Mouse (Mus musculus) naive thymus-derived CD4-positive, alpha-beta T cell, adult 2 months (primary cell): Measurements from ENCODE around the gene Dgat2.

ENCODE experiments used
- DNase-seq: peaks from one replicate; pipeline ENCODE4 v3.0.0-alpha.2; 2011; ENCODE audit warnings: low read depth

The Dgat2 gene

GRCm38 (mm10) chr7:99161529-99161928 lies 21.0 kb downstream of the Dgat2 start:
- DNase-seq: no peak

GRCm38 (mm10) chr7:99160995-99161394 lies 21.5 kb downstream of the Dgat2 start:
- no peak for DNase-seq

- no peak for DNase-seq
Measured at GRCm38 (mm10) chr7:99159446-99159845, 23.1 kb downstream of the Dgat2 start.

DNA sequence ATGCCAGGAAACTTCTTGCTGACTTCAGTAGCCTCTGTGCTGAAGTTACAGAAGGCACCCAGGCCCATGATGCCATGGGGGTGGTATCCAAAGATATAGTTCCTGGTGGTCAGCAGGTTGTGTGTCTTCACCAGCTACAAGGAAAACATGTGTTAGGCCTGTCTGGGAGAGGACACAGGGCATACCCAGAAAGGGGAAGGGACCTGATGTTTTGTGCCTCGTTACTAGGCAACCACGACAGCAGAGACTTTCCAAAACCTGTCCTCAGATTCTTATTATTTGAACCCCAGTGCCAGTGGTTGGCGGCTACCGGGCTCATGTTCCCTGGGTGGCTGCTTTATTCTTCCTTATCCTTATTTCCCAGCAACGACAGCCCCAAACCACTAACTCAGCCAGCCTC lies 23.6 kb downstream of the Dgat2 start:
- DNase-seq: peak; percentile 6

- DNase-seq: no peak
Measured at GRCm38 (mm10) chr7:99158011-99158410, 24.5 kb downstream of the Dgat2 start.

- DNase-seq: no peak
Measured at GRCm38 (mm10) chr7:99156737-99157136, 25.8 kb downstream of the Dgat2 start.

GRCm38 (mm10) chr7:99155311-99156289 lies 26.9 kb downstream of the Dgat2 start:
- peak; percentile 15 for DNase-seq

DNA sequence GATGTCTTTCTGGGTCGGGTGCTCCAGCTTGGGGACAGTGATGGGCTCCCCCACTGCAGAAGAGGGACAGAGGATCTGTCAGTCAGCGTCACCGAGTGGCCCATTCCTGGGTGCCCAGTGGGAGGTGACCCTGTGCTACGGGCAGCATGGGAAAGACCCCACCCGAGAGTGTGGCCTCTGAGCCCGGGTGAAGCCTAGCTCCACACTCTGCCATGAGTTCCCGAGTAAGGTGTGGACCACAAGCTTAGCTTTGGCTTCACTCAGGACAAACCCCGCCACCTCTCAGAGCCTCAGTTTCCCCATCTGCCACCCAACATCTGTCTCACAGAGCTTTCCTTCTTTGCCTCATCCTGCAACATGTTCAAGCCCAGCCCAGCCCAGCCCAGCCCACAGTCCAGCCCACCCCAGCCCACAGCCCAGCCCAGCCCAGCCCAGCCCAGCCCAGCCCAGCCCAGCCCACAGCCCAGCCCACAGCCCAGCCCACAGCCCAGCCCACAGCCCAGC lies 27.8 kb downstream of the Dgat2 start:
- no peak for DNase-seq

DNA sequence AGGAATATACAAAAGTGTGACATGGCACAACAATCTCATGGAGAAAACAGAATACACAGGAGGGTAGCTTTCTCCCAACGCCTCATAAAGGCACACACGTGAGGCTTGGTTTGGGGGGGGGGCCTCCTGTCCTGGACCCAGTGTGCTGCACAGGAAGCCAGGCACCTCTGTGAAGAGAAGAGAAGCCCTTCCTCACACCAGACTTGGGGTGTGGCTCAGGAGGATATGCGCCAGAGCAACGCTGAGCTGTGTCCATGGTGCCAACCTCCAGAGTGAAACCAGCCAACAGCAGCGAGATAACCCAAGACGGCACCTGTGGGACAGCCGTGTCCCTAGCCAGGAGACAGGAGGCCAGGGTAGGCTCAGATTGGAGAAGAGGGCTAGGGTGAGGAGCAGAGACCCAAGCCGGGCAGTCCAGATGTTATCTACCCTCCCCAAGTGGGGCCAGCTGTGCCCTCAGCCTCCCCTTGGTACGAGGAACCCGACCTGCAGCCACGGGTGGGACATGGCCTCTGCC lies 28.8 kb downstream of the Dgat2 start:
- DNase-seq: peak; percentile 61

DNA sequence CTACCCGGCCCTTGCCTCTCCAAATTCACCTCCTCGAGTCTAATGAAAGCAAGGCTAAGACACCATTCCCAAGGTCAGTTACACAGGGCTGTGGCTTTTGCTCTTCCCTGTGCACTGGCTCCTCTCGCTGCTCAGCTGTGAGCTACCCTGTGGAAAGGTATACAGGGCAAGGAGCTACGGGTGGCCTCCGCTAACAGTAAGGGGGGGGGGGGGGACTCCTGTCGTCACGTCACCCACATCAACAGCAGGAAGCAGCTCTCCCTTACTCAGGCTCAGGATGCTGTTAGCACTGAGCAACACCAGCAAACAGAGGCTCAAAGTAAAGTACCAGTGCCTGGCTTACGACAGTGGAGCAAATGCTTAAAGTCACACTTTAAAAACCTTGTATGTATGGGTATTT lies 29.8 kb downstream of the Dgat2 start:
- DNase-seq: peak; percentile 77

GRCm38 (mm10) chr7:99151342-99151741 lies 31.2 kb downstream of the Dgat2 start:
- DNase-seq: peak; percentile 100

- no peak for DNase-seq
Measured at GRCm38 (mm10) chr7:99149017-99149416, 33.5 kb downstream of the Dgat2 start.

DNA sequence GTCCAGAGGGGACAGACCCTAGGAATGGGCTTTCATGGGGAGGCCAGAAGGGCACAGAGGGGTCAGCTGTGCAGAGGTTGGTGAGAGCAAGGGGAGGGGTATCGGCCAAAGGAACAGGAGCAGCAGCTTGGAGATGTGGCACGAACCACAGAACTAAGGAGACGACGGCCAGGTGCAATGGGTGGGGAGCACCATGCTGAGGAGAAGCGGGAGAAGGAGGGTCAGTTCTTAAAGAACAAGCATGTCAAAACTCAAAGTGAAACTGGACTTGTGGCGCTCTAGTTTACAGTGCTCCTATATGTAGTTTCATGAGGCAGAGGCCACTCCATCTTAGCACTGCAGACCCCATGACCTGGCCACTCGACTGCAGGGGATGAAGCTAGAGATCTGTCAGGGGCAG lies 35.0 kb downstream of the Dgat2 start:
- no peak for DNase-seq

DNA sequence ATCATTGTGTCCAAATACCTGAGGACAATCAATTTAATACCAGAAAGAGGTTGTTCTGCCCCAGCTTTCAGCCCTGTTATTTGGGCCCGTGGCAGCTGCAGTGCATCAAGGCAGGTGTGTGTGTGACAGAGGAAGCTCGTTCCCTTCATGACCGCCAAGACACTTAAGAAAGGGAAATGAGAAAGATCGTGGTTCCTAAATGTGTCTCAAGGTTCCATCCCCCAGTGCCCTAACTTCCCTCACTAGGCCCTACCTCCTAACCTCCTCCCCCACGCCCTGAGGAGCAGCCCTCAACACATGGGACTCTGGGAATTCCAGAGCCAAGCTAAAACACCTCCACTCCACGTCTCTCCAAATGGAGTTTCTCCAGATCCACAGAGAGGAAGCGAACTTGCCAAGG lies 35.6 kb downstream of the Dgat2 start:
- DNase-seq: peak; percentile 19

DNA sequence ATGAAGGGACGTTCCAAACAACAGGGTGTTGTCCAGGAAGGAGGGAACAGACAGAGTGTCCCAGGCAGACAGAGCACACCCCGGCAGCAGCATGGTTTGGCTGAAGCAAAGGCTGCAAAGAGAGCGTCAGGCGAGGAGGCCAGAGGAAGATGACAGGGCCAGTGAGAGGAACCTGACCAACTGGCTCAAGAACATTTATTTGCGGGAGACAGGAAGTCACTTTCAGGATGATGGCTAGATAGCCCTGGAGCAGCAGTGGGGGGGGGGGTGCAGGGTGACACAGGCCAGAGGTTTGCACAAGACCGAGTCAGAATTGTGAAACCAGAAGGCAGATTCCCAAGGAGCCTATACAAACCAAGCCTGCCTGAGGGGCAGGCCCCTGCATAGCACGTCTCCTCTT lies 36.5 kb downstream of the Dgat2 start:
- DNase-seq: no peak

- no peak for DNase-seq
Measured at GRCm38 (mm10) chr7:99144616-99145015, 37.9 kb downstream of the Dgat2 start.

GRCm38 (mm10) chr7:99143244-99143643 lies 39.3 kb downstream of the Dgat2 start:
- DNase-seq: peak; percentile 8

GRCm38 (mm10) chr7:99141919-99142606 lies 40.5 kb downstream of the Dgat2 start:
- DNase-seq: no peak

- DNase-seq: peak; percentile 99
Measured at GRCm38 (mm10) chr7:99140984-99141918, 41.3 kb downstream of the Dgat2 start, which contains the start of gene Uvrag. Gene Uvrag (minus strand): TSS chr7:99141141.

DNA sequence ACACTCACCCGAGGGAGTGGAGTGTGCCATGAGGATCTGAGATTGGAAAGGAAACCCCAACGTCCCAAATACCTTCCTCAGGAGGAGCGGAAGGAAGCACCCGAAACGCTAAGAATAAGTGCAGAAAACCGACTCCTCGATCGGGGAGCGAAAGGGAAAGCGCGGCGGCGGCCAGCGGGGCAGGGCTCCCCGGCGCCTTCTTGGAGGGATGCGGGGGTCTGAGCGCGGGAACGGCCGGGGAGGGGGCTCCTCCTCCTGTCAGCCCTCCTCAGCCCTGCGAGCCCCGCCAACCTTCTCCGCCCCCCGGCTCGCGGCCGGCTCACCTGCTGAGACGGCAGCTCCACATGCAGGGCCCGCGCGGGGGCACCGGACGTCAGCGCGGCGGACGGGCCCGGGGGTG lies 42.0 kb downstream of the Dgat2 start:
- peak; percentile 68 for DNase-seq

GRCm38 (mm10) chr7:99139841-99140491 lies 42.6 kb downstream of the Dgat2 start:
- DNase-seq: peak; percentile 57
